Mouse (Mus musculus): Measurements from ENCODE around the gene Klhl20.
"Not testable (repeated sequence)": the region's sequence is repeated elsewhere in the genome, so short reads cannot be mapped to it uniquely, and the experiment has no call there.

Klhl20 gene

GRCm38 (mm10) chr1:161130726-161131664, at the start of gene Klhl20:
TSS of gene Klhl20 (minus strand) at chr1:161131511.
- peak; percentile 83 for DNase-seq (ENCODE audit: low spot score)

GRCm38 (mm10) chr1:161180674-161181073, 49.4 kb upstream of the Klhl20 start:
- no peak for DNase-seq (ENCODE audit: low spot score)

GRCm38 (mm10) chr1:161170651-161171050, 39.3 kb upstream of the Klhl20 start:
- DNase-seq (ENCODE audit: low spot score) = peak; percentile 37

GRCm38 (mm10) chr1:161160266-161160665, 29.0 kb upstream of the Klhl20 start:
- no peak for DNase-seq (ENCODE audit: low spot score)

- no peak for DNase-seq (ENCODE audit: low spot score)
Measured at GRCm38 (mm10) chr1:161159214-161159613, 27.9 kb upstream of the Klhl20 start, which contains the start of gene Tex50. TSS of gene Tex50 (minus strand) at chr1:161159314.

- DNase-seq (ENCODE audit: low spot score) = no peak
Measured at GRCm38 (mm10) chr1:161156546-161156945, 25.2 kb upstream of the Klhl20 start.

- no peak for DNase-seq (ENCODE audit: low spot score)
Measured at GRCm38 (mm10) chr1:161151098-161151497, 19.8 kb upstream of the Klhl20 start.

- DNase-seq (ENCODE audit: low spot score) = no peak
Measured at GRCm38 (mm10) chr1:161147888-161148287, 16.6 kb upstream of the Klhl20 start.

- DNase-seq (ENCODE audit: low spot score) = not testable (repeated sequence)
Measured at GRCm38 (mm10) chr1:161145611-161146010, 14.3 kb upstream of the Klhl20 start.

- DNase-seq (ENCODE audit: low spot score) = no peak
Measured at GRCm38 (mm10) chr1:161143216-161143615, 11.9 kb upstream of the Klhl20 start.

- peak; percentile 37 for DNase-seq (ENCODE audit: low spot score)
Measured at GRCm38 (mm10) chr1:161142531-161143159, 11.3 kb upstream of the Klhl20 start, which contains the start of gene Ankrd45. TSS of gene Ankrd45 (plus strand) at chr1:161142691.

GRCm38 (mm10) chr1:161140026-161140762, 8.9 kb upstream of the Klhl20 start:
- DNase-seq (ENCODE audit: low spot score) = no peak

GRCm38 (mm10) chr1:161139496-161139895, 8.2 kb upstream of the Klhl20 start:
- DNase-seq (ENCODE audit: low spot score) = no peak

GRCm38 (mm10) chr1:161126461-161126860, 4.8 kb downstream of the Klhl20 start:
- DNase-seq (ENCODE audit: low spot score) = no peak

- DNase-seq (ENCODE audit: low spot score) = no peak
Measured at GRCm38 (mm10) chr1:161122661-161123418, 8.5 kb downstream of the Klhl20 start.

- DNase-seq (ENCODE audit: low spot score) = no peak
Measured at GRCm38 (mm10) chr1:161114591-161114990, 16.7 kb downstream of the Klhl20 start.

GRCm38 (mm10) chr1:161109216-161109615, 22.1 kb downstream of the Klhl20 start:
- no peak for DNase-seq (ENCODE audit: low spot score)

GRCm38 (mm10) chr1:161103842-161104241, 27.5 kb downstream of the Klhl20 start:
- DNase-seq (ENCODE audit: low spot score) = no peak

- no peak for DNase-seq (ENCODE audit: low spot score)
Measured at GRCm38 (mm10) chr1:161099721-161100405, 31.4 kb downstream of the Klhl20 start.

GRCm38 (mm10) chr1:161077243-161077642, 54.1 kb downstream of the Klhl20 start:
- no peak for DNase-seq (ENCODE audit: low spot score)

- no peak for DNase-seq (ENCODE audit: low spot score)
Measured at GRCm38 (mm10) chr1:161076238-161076637, 55.1 kb downstream of the Klhl20 start.

All from ovary, adult 18-20 months (tissue).